In genomic region chr5:115603561-115603960, GRCm38 (mm10) we compare ENCODE assay signal across 15 mouse cellular contexts.
"Had no signal": no experiment of that assay in that cellular context is flagged by ENCODE, and none has a peak within 500 bp of the region (broad histone marks: within the 10 kb centered on the region; RNA-seq: fewer than 3 reads in every experiment).

No protein-coding gene starts in this region.

- DNase-seq: gastrocnemius, postnatal 14 days; gastrocnemius, postnatal 36 days; heart, adult 11 months; heart, adult 2 months; heart, postnatal 14 days; heart, postnatal 36 days; kidney, adult 11 months; kidney, adult 2 months; kidney, adult 9 months; kidney, postnatal 14 days; kidney, postnatal 36 days; layer of hippocampus, adult 9-11 months; liver; liver, embryonic 13.5 days; liver, postnatal 0 days had no signal
